Mouse (Mus musculus) liver, embryonic 16.5 days (tissue): ENCODE results near the gene Tenm4. TPM values are rescaled to one million over a fixed set of nuclear protein-coding genes. Genes with fewer than 3 reads are reported as not detected.

Source experiments
- ATAC-seq: fragments of 200-750 bp; cut with Nextera tagmentation; 2 replicates; pipeline ENCODE4 v1.8.0; 2017; ENCODE audit warnings: low read depth, mild to moderate bottlenecking, moderate number of reproducible peaks, moderate library complexity
- H3K27ac ChIP-seq: fragments of 300-500 bp; sonication (generic); 2 replicates; pipeline ENCODE4 v1.5.1; 2014; ENCODE audit warnings: mild to moderate bottlenecking, low read length
- H3K27me3 ChIP-seq: fragments of 300-500 bp; sonication (generic); 2 replicates; pipeline ENCODE4 v1.6.1; 2014; ENCODE audit warnings: low read depth, low read length, mixed read lengths; ENCODE audit not compliant: control insufficient read depth, insufficient read depth
- H3K36me3 ChIP-seq: fragments of 300-500 bp; sonication (generic); 2 replicates; pipeline ENCODE4 v1.6.1; 2014; ENCODE audit warnings: mild to moderate bottlenecking; ENCODE audit not compliant: control insufficient read depth, insufficient read depth
- H3K4me1 ChIP-seq: fragments of 300-500 bp; sonication (generic); 2 replicates; pipeline ENCODE4 v1.6.1; 2014; ENCODE audit warnings: low read depth, low read length, mixed read lengths; ENCODE audit not compliant: control insufficient read depth
- H3K4me2 ChIP-seq: fragments of 300-500 bp; sonication (generic); 2 replicates; pipeline ENCODE4 v1.6.1; 2014; ENCODE audit warnings: low read depth, low read length, mixed read lengths
- H3K4me3 ChIP-seq: fragments of 300-500 bp; sonication (generic); 2 replicates; pipeline ENCODE4 v1.5.1; 2014; ENCODE audit warnings: low read depth, mild to moderate bottlenecking, low read length
- H3K9ac ChIP-seq: fragments of 300-500 bp; sonication (generic); 2 replicates; pipeline ENCODE4 v1.6.1; 2014; ENCODE audit warnings: low read depth, low read length
- H3K9me3 ChIP-seq: fragments of 300-500 bp; sonication (generic); replicated peaks from 2 replicates; pipeline ENCODE4 v1.6.1; 2016; ENCODE audit warnings: low read length; ENCODE audit not compliant: control insufficient read depth
- WGBS: fragments of 180-500 bp; shearing (Covaris S2); extraction: QIAGEN DNeasy Blood & Tissue Kit; methylation state at CpG from one replicate; pipeline ENCODE4 v1.1.7; 2014; ENCODE audit not compliant: insufficient replicate concordance; 5-methylcytosine and 5-hydroxymethylcytosine counted together
- polyA plus RNA-seq: library from polyadenylated mRNA; unstranded; fragments of >200 nt; fragmentation: Nextera tagmentation; extraction: Ambion mirVana; gene quantifications from 2 replicates; pipeline ENCODE4 v1.2.1, GENCODE M21; 2015

Tenm4 gene
- polyA plus RNA-seq, 1 experiment from 2014 or later = 2.4 TPM

DNA sequence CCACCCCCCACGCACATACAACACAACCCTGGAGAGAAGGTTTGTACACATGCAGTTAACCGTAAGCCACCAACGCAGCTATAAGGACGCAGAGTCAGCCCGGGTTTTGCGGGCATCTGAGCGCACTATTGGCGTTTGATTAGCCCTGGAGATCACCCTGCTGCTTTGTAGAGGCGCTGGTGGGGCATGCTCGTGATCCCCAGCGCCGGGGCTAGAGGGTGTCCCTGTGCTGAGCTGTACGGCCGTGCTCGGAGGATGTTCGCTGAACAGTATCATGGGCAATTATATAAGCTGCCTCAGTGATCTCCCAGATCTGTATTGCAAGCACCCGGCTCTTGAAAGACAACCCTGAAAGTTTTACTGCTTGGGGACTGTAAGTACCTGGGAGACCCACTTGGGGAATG lies 40.6 kb downstream of the Tenm4 start:
- peaks cover 61% of the 10 kb centered on the region for H3K27me3 ChIP-seq
- no peaks in the 10 kb centered on the region for H3K36me3 ChIP-seq
- no peak overlapping the region for H3K4me3 ChIP-seq
- peaks cover 3% of the 10 kb centered on the region for H3K4me1 ChIP-seq
- no peaks in the 10 kb centered on the region for H3K9me3 ChIP-seq
- H3K4me2 ChIP-seq = no peak overlapping the region
- no peak overlapping the region for H3K27ac ChIP-seq
- ATAC-seq = no peak
- H3K9ac ChIP-seq = no peak overlapping the region
- 2% methylated on average over 17 of the region's 17 CpGs for WGBS

GRCm38 (mm10) chr7:96212224-96212591 lies 41.2 kb downstream of the Tenm4 start:
- no peaks in the 10 kb centered on the region for H3K36me3 ChIP-seq
- H3K4me3 ChIP-seq = no peak overlapping the region
- 0% methylated on average over 9 of the region's 9 CpGs for WGBS
- peaks cover 61% of the 10 kb centered on the region for H3K27me3 ChIP-seq
- H3K9me3 ChIP-seq = no peaks in the 10 kb centered on the region
- H3K4me1 ChIP-seq = peaks cover 3% of the 10 kb centered on the region
- no peak overlapping the region for H3K27ac ChIP-seq
- peak overlapping the region; percentile 61; the same call in 1 of the 2 replicates for H3K4me2 ChIP-seq
- no peak for ATAC-seq
- no peak overlapping the region for H3K9ac ChIP-seq

- Histone ChIP-seq H3K9me3 (no peaks in the 10 kb centered on the region), H3K36me3 (no peaks in the 10 kb centered on the region), H3K27me3 (peaks cover 61% of the 10 kb centered on the region), H3K27ac (no peak overlapping the region), H3K4me1 (peaks cover 3% of the 10 kb centered on the region), H3K4me2 (peak overlapping the region; percentile 61), H3K4me3 (peak overlapping the region; percentile 43), H3K9ac (no peak overlapping the region)
- no peak for ATAC-seq
- WGBS = under 1% methylated on average over 48 of the region's 48 CpGs
Observed at GRCm38 (mm10) chr7:96212592-96213541, 41.8 kb downstream of the Tenm4 start.

- 13% methylated on average over 9 of the region's 10 CpGs for WGBS
- ATAC-seq = no peak
- Histone ChIP-seq H3K4me1 (peaks cover 3% of the 10 kb centered on the region), H3K27me3 (peaks cover 57% of the 10 kb centered on the region), H3K9ac (no peak overlapping the region), H3K9me3 (no peaks in the 10 kb centered on the region), H3K36me3 (no peaks in the 10 kb centered on the region), H3K4me2 (peak overlapping the region; percentile 61; the same call in 1 of the 2 replicates), H3K4me3 (no peak overlapping the region), H3K27ac (no peak overlapping the region)
Observed at GRCm38 (mm10) chr7:96213741-96214140, 42.7 kb downstream of the Tenm4 start.

DNA sequence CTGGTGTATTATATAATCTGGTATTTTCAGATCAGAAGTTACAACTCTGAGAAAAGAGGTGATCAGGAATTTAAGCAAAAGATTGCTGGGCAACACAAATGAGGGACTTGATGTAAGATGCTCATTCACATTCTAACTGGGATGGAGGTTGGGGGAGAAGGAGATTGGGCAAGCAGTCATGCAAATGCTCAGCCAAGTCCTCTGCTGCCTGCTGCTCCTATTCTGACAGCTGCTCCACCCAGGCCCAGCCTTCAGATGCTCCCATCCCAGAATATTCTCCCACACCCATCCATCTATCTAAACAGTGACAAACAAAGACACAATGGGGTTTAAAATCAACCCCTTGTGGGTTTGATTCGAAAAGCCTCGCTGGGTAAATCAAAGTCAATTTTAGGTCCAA lies 43.8 kb downstream of the Tenm4 start:
- no peak for ATAC-seq
- no peaks in the 10 kb centered on the region for H3K9me3 ChIP-seq
- H3K27ac ChIP-seq = no peak overlapping the region
- WGBS = 44% methylated on average over 2 of the region's 2 CpGs
- peaks cover 45% of the 10 kb centered on the region for H3K27me3 ChIP-seq
- no peak overlapping the region for H3K9ac ChIP-seq
- no peak overlapping the region for H3K4me2 ChIP-seq
- no peak overlapping the region for H3K4me3 ChIP-seq
- peaks cover 3% of the 10 kb centered on the region for H3K4me1 ChIP-seq
- no peaks in the 10 kb centered on the region for H3K36me3 ChIP-seq

- H3K9me3 ChIP-seq = no peaks in the 10 kb centered on the region
Observed at GRCm38 (mm10) chr7:96215894-96216509, 45.0 kb downstream of the Tenm4 start.

DNA sequence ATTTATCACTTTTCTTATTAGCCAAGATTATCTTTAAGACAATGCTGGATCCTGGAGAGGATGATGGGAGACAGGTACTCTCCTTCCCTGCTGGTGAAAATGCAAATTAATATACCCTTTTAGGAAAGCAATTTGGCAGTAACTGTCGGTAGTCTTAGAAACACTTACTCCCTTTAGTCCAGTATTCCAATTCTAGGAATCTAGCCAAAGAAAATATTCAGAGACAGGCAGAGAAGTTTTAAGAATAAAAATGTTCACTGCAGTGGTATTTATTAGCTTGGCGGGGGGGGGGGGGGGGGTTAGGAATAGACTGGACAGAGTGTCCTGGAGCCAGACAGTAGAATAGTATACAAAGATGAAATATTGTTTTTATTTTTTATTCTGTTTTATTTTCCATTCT lies 48.3 kb downstream of the Tenm4 start:
- no peak overlapping the region for H3K9ac ChIP-seq
- no peaks in the 10 kb centered on the region for H3K36me3 ChIP-seq
- no peaks in the 10 kb centered on the region for H3K9me3 ChIP-seq
- no peaks in the 10 kb centered on the region for H3K4me1 ChIP-seq
- WGBS = 66% methylated on average over 1 of the region's 2 CpGs
- H3K4me2 ChIP-seq = no peak overlapping the region
- no peak overlapping the region for H3K4me3 ChIP-seq
- ATAC-seq = no peak
- H3K27me3 ChIP-seq = peaks cover 2% of the 10 kb centered on the region
- no peak overlapping the region for H3K27ac ChIP-seq

More at GRCm38 (mm10) chr7:96215894-96216509, 45.0 kb downstream of the Tenm4 start:
- Histone ChIP-seq H3K27ac (no peak overlapping the region), H3K4me2 (no peak overlapping the region), H3K36me3 (no peaks in the 10 kb centered on the region), H3K27me3 (peaks cover 34% of the 10 kb centered on the region), H3K4me3 (no peak overlapping the region), H3K9ac (no peak overlapping the region), H3K4me1 (peaks cover 3% of the 10 kb centered on the region)
- WGBS = 47% methylated on average over 5 of the region's 5 CpGs
- no peak for ATAC-seq

- 51% methylated on average over 5 of the region's 5 CpGs for WGBS
- H3K4me1 ChIP-seq = no peaks in the 10 kb centered on the region
Observed at GRCm38 (mm10) chr7:96220647-96221046, 49.6 kb downstream of the Tenm4 start.

GRCm38 (mm10) chr7:96222569-96222968 lies 51.5 kb downstream of the Tenm4 start:
- no peak for ATAC-seq
- 43% methylated on average over 1 of the region's 1 CpGs for WGBS
- H3K4me2 ChIP-seq = no peak overlapping the region
- no peaks in the 10 kb centered on the region for H3K9me3 ChIP-seq
- H3K4me1 ChIP-seq = no peaks in the 10 kb centered on the region
- no peaks in the 10 kb centered on the region for H3K27me3 ChIP-seq
- H3K4me3 ChIP-seq = no peak overlapping the region
- H3K36me3 ChIP-seq = no peaks in the 10 kb centered on the region
- no peak overlapping the region for H3K9ac ChIP-seq
- H3K27ac ChIP-seq = no peak overlapping the region

More at GRCm38 (mm10) chr7:96220647-96221046, 49.6 kb downstream of the Tenm4 start:
- Histone ChIP-seq H3K9ac (no peak overlapping the region), H3K4me2 (no peak overlapping the region), H3K9me3 (no peaks in the 10 kb centered on the region), H3K36me3 (no peaks in the 10 kb centered on the region), H3K4me3 (no peak overlapping the region), H3K27me3 (no peaks in the 10 kb centered on the region), H3K27ac (no peak overlapping the region)
- no peak for ATAC-seq
